14 mouse cellular contexts compared by ENCODE assay signal in genomic region chr3:65482698-65483407, GRCm38 (mm10). TPM values are rescaled to one million over a fixed set of nuclear protein-coding genes. Genes with fewer than 3 reads are reported as not detected.
DNase-seq lines count a peak whose midpoint lies in the region; ATAC-seq lines count a peak whose summit lies in the region.
"Had no signal": no experiment of that assay in that cellular context is flagged by ENCODE, and none has a peak within 500 bp of the region (broad histone marks: within the 10 kb centered on the region; RNA-seq: fewer than 3 reads in every experiment).

No protein-coding gene starts in this region.

- DNase-seq in heart, postnatal 4 days, result no peak
- DNase-seq in lung, postnatal 25 days (ENCODE audit: low spot score), result no peak
- DNase-seq in ZHBTc4 (ENCODE audit: low read depth, low spot score), result peak; percentile 94
- DNase-seq in layer of hippocampus, adult 9-11 months, result no peak
- DNase-seq in left cerebral cortex, adult 8-10 months (ENCODE audit: low spot score in 2 of 2), result no peak
- DNase-seq: adrenal gland, adult 2 months; cerebellum, postnatal 25 days; layer of hippocampus, postnatal 36 days; liver; thymus, postnatal 25 days had no signal

- H3K36me3 ChIP-seq in heart, embryonic 15.5 days, result no peaks in the 10 kb centered on the region
- no peaks in the 10 kb centered on the region for H3K36me3 ChIP-seq in lung, embryonic 15.5 days
- H3K36me3 ChIP-seq in stomach, embryonic 16.5 days (ENCODE audit: control insufficient read depth, insufficient read depth, low read length), result no peaks in the 10 kb centered on the region
- H3K36me3 ChIP-seq: hindbrain, embryonic 12.5 days had no signal

- H3K27me3 ChIP-seq in heart, embryonic 15.5 days, result no peaks in the 10 kb centered on the region
- no peaks in the 10 kb centered on the region for H3K27me3 ChIP-seq in lung, embryonic 15.5 days
- H3K27me3 ChIP-seq in stomach, embryonic 16.5 days (ENCODE audit: control insufficient read depth, insufficient read depth, low read length), result no peaks in the 10 kb centered on the region
- H3K27me3 ChIP-seq: hindbrain, embryonic 12.5 days had no signal

- no peak overlapping the region for H3K4me3 ChIP-seq in heart, embryonic 15.5 days
- H3K4me3 ChIP-seq in lung, embryonic 15.5 days, result no peak overlapping the region
- H3K4me3 ChIP-seq in stomach, embryonic 16.5 days (replicated peaks; ENCODE audit: low read length), result no peak overlapping the region
- H3K4me3 ChIP-seq: hindbrain, embryonic 12.5 days had no signal

- H3K9ac ChIP-seq in heart, embryonic 15.5 days, result no peak overlapping the region
- no peak overlapping the region for H3K9ac ChIP-seq in lung, embryonic 15.5 days
- H3K9ac ChIP-seq in stomach, embryonic 16.5 days (ENCODE audit: low read length), result no peak overlapping the region
- H3K9ac ChIP-seq: hindbrain, embryonic 12.5 days had no signal

- H3K4me1 ChIP-seq in heart, embryonic 15.5 days (replicated peaks), result peaks cover 10% of the 10 kb centered on the region
- peaks cover 17% of the 10 kb centered on the region for H3K4me1 ChIP-seq in lung, embryonic 15.5 days
- H3K4me1 ChIP-seq in stomach, embryonic 16.5 days (ENCODE audit: control insufficient read depth, insufficient read depth, low read length), result peaks cover 9% of the 10 kb centered on the region; the same call in 1 of the 2 replicates
- H3K4me1 ChIP-seq: hindbrain, embryonic 12.5 days had no signal

- H3K4me2 ChIP-seq in heart, embryonic 15.5 days, result peak overlapping the region; percentile 8; the same call in 1 of the 2 replicates
- H3K4me2 ChIP-seq in lung, embryonic 15.5 days, result no peak overlapping the region
- no peak overlapping the region for H3K4me2 ChIP-seq in stomach, embryonic 16.5 days (ENCODE audit: low read depth, low read length)
- H3K4me2 ChIP-seq: hindbrain, embryonic 12.5 days had no signal

- H3K9me3 ChIP-seq in heart, embryonic 15.5 days (replicated peaks), result no peaks in the 10 kb centered on the region
- H3K9me3 ChIP-seq in lung, embryonic 15.5 days, result no peaks in the 10 kb centered on the region
- no peaks in the 10 kb centered on the region for H3K9me3 ChIP-seq in stomach, embryonic 16.5 days (replicated peaks; ENCODE audit: control insufficient read depth, low read length)
- H3K9me3 ChIP-seq: hindbrain, embryonic 12.5 days had no signal

- no peak overlapping the region for H3K27ac ChIP-seq in heart, embryonic 15.5 days
- H3K27ac ChIP-seq in lung, embryonic 15.5 days, result peak overlapping the region; percentile 6; the same call in 1 of the 2 replicates
- H3K27ac ChIP-seq in stomach, embryonic 16.5 days (ENCODE audit: low read length), result peak overlapping the region; percentile 10; the same call in 1 of the 2 replicates
- H3K27ac ChIP-seq: hindbrain, embryonic 12.5 days had no signal

- WGBS in heart, embryonic 15.5 days, result 34% methylated on average over 6 of the region's 6 CpGs
- 29% methylated on average over 6 of the region's 6 CpGs for WGBS in lung, embryonic 15.5 days
- WGBS in stomach, embryonic 16.5 days, result 44% methylated on average over 6 of the region's 6 CpGs

- peak; percentile 43; the same call in 1 of the 2 replicates for ATAC-seq in heart, embryonic 15.5 days (replicated peaks; ENCODE audit: insufficient number of reproducible peaks, insufficient read depth, low FRiP score, low read depth)
- ATAC-seq in lung, embryonic 15.5 days (ENCODE audit: borderline replicate concordance, extremely low read depth, low FRiP score, low TSS enrichment), result peak; percentile 56
- no peak; the same call in 1 of the 2 replicates for ATAC-seq in stomach, embryonic 16.5 days (ENCODE audit: insufficient read depth, low FRiP score)

RNA-seq across cellular contexts. Expression of gene Tiparp, which starts 45.4 kb away (rescaled TPM):
- polyA plus RNA-seq in heart, embryonic 15.5 days (2015; fragmentation: Nextera tagmentation; extraction: Ambion mirVana), result 23.1 and 23.9 TPM in 2 replicates
- total RNA-seq in heart, postnatal 4 days (2021), result 10 to 100 TPM; 11.8 to 14.2 TPM
- polyA plus RNA-seq in lung, embryonic 15.5 days (2015; fragmentation: Nextera tagmentation; extraction: Ambion mirVana), result 40.1 and 43.1 TPM in 2 replicates
- polyA plus RNA-seq in stomach, embryonic 16.5 days (2015; fragmentation: Nextera tagmentation; extraction: Ambion mirVana), result 38.0 and 38.6 TPM in 2 replicates
- 10 to 100 TPM; 10.6 to 21.0 (median 14.0) TPM for total RNA-seq in left cerebral cortex, adult 8-10 months (2022)
